Mouse (Mus musculus) liver, adult 2 months (tissue): ENCODE measurements at regions not wholly inside any gene's neighbourhood (a gene's known extent, or its start where the extent isn't known, plus 50 kb on each side); places are given as distances from the start of the nearest gene placed in this dataset.

Source experiments
- CTCF ChIP-seq: fragments of 200-500 bp; IDR thresholded peaks from 2 replicates; pipeline ENCODE4 v1.5.1; 2011; ENCODE audit warnings: low read depth, low read length, control low read depth
- POLR2A ChIP-seq: fragments of 200-500 bp; IDR thresholded peaks from 2 replicates; pipeline ENCODE4 v1.6.1; 2011; ENCODE audit warnings: low read length, control low read depth; ENCODE audit not compliant: insufficient read depth; ENCODE audit errors: extremely low read depth

- TF ChIP-seq POLR2A: no peak
- no peak for TF ChIP-seq CTCF
Measured at GRCm38 (mm10) chr14:25239335-25239960, 219.5 kb upstream of the Zmiz1 start.
